Mouse (Mus musculus): Measurements from ENCODE around the gene Vwce. TPM values are rescaled to one million over a fixed set of nuclear protein-coding genes. Genes with fewer than 3 reads are reported as not detected.

Vwce gene
- polyA plus RNA-seq, 1 experiment from 2014 or later, result 3.0 TPM

DNA sequence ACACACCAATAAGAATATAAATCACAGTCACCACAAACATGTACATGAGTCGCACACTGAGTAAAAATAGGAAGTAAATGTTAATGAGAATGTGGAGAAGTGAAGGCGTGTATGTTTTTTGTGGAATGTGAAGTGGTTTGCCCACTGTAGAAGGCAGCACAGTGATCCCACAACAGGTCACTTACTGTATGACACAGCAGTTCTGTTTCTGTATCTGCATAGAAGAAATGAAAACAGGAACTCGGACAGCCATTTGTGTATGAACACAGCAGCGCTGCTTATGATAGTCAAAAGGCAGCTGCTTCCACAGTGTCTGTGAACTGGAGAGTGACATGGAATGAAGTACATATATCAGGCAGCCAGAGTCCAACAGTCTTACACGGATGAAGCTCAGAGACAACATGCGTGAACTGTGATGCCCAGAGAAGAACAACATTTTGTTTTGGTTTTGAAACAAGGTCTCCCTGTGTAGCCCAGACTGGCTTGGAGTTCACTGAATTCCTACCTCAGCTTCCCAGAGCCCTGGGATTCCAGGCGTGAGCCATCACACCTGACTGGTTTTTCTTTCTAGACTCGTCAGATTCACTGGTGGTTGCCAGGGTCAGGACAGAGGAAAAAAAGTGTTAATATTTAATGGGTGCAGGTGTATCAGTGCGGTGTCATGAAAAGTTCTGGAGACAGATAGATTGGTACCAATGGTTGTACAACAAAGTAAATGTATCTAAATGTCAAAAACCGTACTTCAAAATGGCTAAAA, 60.1 kb downstream of the Vwce start:
- H3K27ac ChIP-seq, result 0 out of 2 replicates have a peak overlapping the region, but pooled peaks have one; percentile 4
- no peak for ATAC-seq (replicated peaks; ENCODE audit: low FRiP score, low read depth)
- H3K9ac ChIP-seq (ENCODE audit: low read depth, low read length), result no peak overlapping the region
- WGBS, result 78% methylated on average over 10 of the region's 10 CpGs
- no peak overlapping the region for H3K4me2 ChIP-seq (ENCODE audit: low read length)
- no peak for TF ChIP-seq CTCF (IDR thresholded peaks at IDR 0.05; ENCODE audit: low read depth)
- H3K27me3 ChIP-seq (ENCODE audit: insufficient read depth, low read length), result no peaks in the 10 kb centered on the region
- no peaks in the 10 kb centered on the region for H3K36me3 ChIP-seq (ENCODE audit: insufficient read depth, low read length)
- DNase-seq (ENCODE audit: low spot score), result no peak
- H3K4me1 ChIP-seq (replicated peaks; ENCODE audit: insufficient read depth, low read length), result peaks cover 55% of the 10 kb centered on the region
- H3K9me3 ChIP-seq (replicated peaks; ENCODE audit: low read length), result no peaks in the 10 kb centered on the region
- no peak overlapping the region for H3K4me3 ChIP-seq (replicated peaks; ENCODE audit: low read depth, low read length)

- 0 out of 2 replicates have a peak overlapping the region, but pooled peaks have one; percentile 10 for H3K4me2 ChIP-seq (ENCODE audit: low read length)
- H3K9ac ChIP-seq (ENCODE audit: low read depth, low read length), result no peak overlapping the region
- H3K27ac ChIP-seq, result peak overlapping the region; percentile 20; the same call in 1 of the 2 replicates
- no peaks in the 10 kb centered on the region for H3K9me3 ChIP-seq (replicated peaks; ENCODE audit: low read length)
- WGBS, result 36% methylated on average over 7 of the region's 7 CpGs
- H3K36me3 ChIP-seq (ENCODE audit: insufficient read depth, low read length), result no peaks in the 10 kb centered on the region
- no peaks in the 10 kb centered on the region for H3K27me3 ChIP-seq (ENCODE audit: insufficient read depth, low read length)
- H3K4me3 ChIP-seq (replicated peaks; ENCODE audit: low read depth, low read length), result no peak overlapping the region
- DNase-seq (ENCODE audit: low spot score), result peak; percentile 57
- no peak for TF ChIP-seq CTCF (IDR thresholded peaks at IDR 0.05; ENCODE audit: low read depth)
- ATAC-seq (replicated peaks; ENCODE audit: low FRiP score, low read depth), result no peak
- peaks cover 54% of the 10 kb centered on the region for H3K4me1 ChIP-seq (replicated peaks; ENCODE audit: insufficient read depth, low read length)
Measured at GRCm38 (mm10) chr19:10695801-10696200, 61.8 kb downstream of the Vwce start.

DNA sequence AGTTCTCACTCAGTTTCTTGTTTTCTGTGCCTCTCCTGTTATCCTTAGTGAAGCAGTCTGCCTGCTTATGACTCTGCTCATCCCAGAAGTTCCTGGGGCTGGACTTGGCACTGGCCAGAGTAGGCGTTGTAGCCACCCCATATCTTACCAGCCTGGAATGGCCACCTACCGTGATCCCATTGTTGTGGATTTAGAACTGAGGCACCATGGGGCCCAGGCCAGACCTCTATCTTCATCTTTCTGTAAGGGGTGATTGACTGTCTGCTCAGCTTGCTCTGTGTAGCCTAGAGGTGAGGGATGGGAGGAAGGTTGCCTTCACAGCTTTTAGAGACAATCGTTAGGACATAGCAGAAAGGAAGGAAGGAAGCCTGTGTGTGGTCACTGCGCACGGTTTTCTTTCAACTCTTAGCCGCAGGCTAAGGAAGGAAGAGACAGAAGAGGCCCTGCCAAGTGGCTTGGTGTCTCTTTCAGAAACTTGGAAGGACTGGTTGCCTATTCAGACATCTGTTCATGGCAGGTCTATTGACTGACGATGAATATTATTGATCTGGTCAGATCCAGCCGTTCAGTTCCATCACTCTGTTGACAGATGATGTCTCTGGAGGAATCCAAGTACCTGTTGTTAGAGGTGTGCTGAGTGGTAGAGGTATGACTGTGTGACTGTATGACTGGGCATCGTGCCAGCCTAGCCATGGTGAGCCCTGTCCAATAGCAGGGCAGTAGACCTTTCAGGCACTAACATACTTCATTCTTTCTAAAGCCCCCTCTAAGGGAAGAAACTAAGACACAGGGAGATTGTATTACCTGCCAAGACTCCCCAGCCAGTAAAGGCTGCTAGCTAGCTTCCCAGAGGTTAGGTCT, 64.3 kb downstream of the Vwce start:
- no peak for DNase-seq (ENCODE audit: low spot score)
- Histone ChIP-seq H3K36me3 (ENCODE audit: insufficient read depth, low read length) (no peaks in the 10 kb centered on the region), H3K9ac (ENCODE audit: low read depth, low read length) (no peak overlapping the region), H3K4me3 (replicated peaks; ENCODE audit: low read depth, low read length) (no peak overlapping the region), H3K27ac (peak overlapping the region; percentile 65), H3K4me1 (replicated peaks; ENCODE audit: insufficient read depth, low read length) (peaks cover 58% of the 10 kb centered on the region), H3K27me3 (ENCODE audit: insufficient read depth, low read length) (no peaks in the 10 kb centered on the region), H3K9me3 (replicated peaks; ENCODE audit: low read length) (no peaks in the 10 kb centered on the region), H3K4me2 (ENCODE audit: low read length) (no peak overlapping the region)
- peak; percentile 63 for ATAC-seq (replicated peaks; ENCODE audit: low FRiP score, low read depth)
- no peak for TF ChIP-seq CTCF (IDR thresholded peaks at IDR 0.05; ENCODE audit: low read depth)
- 72% methylated on average over 9 of the region's 9 CpGs for WGBS

DNA sequence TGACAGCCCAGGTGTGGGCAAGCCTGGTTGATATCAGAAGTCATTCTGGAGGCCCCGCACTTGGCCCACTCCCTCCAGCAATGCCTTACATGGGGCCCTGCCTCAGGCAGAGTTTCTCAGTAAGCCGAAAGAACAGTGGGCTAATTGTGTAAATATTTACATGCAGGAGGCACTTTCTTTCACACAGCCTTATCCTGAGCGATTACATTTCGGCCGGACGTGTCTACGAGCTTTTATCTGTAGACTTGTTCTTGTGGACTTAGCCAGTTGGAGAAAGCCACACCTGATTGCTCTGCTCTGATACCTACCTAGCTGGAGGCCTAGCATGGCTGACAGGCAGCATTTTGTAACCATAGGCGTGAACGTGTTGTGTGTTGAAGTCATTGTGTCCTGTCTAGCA, 65.8 kb downstream of the Vwce start:
- DNase-seq (ENCODE audit: low spot score) (no peak), ATAC-seq (replicated peaks; ENCODE audit: low FRiP score, low read depth) (no peak)
- Histone ChIP-seq H3K27me3 (ENCODE audit: insufficient read depth, low read length) (no peaks in the 10 kb centered on the region), H3K4me3 (replicated peaks; ENCODE audit: low read depth, low read length) (no peak overlapping the region), H3K4me2 (ENCODE audit: low read length) (no peak overlapping the region), H3K36me3 (ENCODE audit: insufficient read depth, low read length) (no peaks in the 10 kb centered on the region), H3K9ac (ENCODE audit: low read depth, low read length) (no peak overlapping the region), H3K9me3 (replicated peaks; ENCODE audit: low read length) (no peaks in the 10 kb centered on the region), H3K27ac (no peak overlapping the region), H3K4me1 (replicated peaks; ENCODE audit: insufficient read depth, low read length) (peaks cover 54% of the 10 kb centered on the region)
- WGBS, result 65% methylated on average over 9 of the region's 9 CpGs
- no peak for TF ChIP-seq CTCF (IDR thresholded peaks at IDR 0.05; ENCODE audit: low read depth)

DNA sequence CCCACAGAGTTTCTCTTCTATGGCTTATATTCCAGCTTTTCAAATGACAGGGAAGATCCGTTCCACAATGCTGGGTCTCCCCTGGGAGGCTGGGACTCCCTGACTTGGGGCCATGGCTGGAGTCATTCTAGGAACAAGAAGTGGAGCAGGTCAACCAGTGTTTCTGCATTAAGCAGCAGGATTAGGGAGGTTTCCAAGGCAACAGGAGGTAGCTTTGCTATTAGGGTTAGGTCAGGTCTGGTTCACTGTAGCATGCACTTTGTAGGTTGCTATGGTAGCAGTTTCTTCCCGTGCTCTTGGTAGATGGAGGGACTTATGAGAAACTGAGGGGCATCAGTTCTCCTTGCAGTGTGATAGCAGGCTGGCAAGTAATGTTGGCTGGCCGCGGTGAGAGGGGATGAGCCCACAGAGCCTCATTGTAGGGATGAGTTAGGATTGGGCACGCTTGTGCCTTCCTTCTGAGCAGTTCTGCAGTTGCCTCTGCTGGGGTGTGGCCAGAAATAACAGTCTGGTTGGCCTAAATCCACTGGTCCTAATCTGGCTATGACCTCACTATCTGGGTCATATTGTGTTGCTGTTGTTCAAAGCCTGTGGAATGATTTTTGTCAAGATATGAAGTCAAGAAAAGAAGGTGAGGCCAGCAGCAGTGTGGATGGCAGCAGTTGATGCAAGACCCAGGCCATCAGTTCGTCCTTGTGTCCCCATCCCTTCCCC, 67.2 kb downstream of the Vwce start:
- Histone ChIP-seq H3K27me3 (ENCODE audit: insufficient read depth, low read length) (no peaks in the 10 kb centered on the region), H3K4me2 (ENCODE audit: low read length) (no peak overlapping the region), H3K36me3 (ENCODE audit: insufficient read depth, low read length) (no peaks in the 10 kb centered on the region), H3K4me1 (replicated peaks; ENCODE audit: insufficient read depth, low read length) (peaks cover 43% of the 10 kb centered on the region), H3K4me3 (replicated peaks; ENCODE audit: low read depth, low read length) (no peak overlapping the region), H3K9me3 (replicated peaks; ENCODE audit: low read length) (no peaks in the 10 kb centered on the region), H3K27ac (no peak overlapping the region), H3K9ac (ENCODE audit: low read depth, low read length) (no peak overlapping the region)
- no peak for DNase-seq (ENCODE audit: low spot score)
- no peak for TF ChIP-seq CTCF (IDR thresholded peaks at IDR 0.05; ENCODE audit: low read depth)
- WGBS, result 63% methylated on average over 6 of the region's 6 CpGs
- no peak for ATAC-seq (replicated peaks; ENCODE audit: low FRiP score, low read depth)

DNA sequence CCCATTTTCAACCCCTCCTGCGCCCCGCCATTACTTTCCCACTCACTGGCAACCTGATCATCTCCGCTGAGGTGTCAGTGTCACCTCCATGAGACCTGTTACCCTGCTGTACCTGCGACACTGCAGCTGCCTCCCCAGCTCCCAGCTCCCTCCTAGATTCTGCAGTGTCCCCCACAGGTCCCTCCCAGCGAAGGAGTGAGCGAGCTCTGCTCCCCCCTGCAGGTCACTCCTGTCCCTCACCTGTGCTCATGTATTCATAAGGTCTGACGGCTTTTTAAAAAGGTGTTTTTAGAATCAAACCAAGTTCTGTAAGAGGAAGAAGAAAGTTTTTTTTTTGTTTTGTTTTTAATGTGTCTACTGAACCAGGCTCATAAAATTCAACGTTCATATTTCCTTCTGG, 68.1 kb downstream of the Vwce start:
- Histone ChIP-seq H3K4me2 (ENCODE audit: low read length) (no peak overlapping the region), H3K9ac (ENCODE audit: low read depth, low read length) (no peak overlapping the region), H3K36me3 (ENCODE audit: insufficient read depth, low read length) (0 out of 2 replicates have a peak, but pooled peaks cover 4% of the 10 kb centered on the region), H3K4me1 (replicated peaks; ENCODE audit: insufficient read depth, low read length) (peaks cover 39% of the 10 kb centered on the region), H3K4me3 (replicated peaks; ENCODE audit: low read depth, low read length) (no peak overlapping the region), H3K27me3 (ENCODE audit: insufficient read depth, low read length) (no peaks in the 10 kb centered on the region), H3K27ac (no peak overlapping the region), H3K9me3 (replicated peaks; ENCODE audit: low read length) (no peaks in the 10 kb centered on the region)
- peak; percentile 12; the same call in 1 of the 2 replicates for TF ChIP-seq CTCF (IDR thresholded peaks at IDR 0.05; ENCODE audit: low read depth)
- DNase-seq (ENCODE audit: low spot score) (no peak), ATAC-seq (replicated peaks; ENCODE audit: low FRiP score, low read depth) (no peak)
- WGBS, result 78% methylated on average over 8 of the region's 8 CpGs
